Mouse (Mus musculus) lung, adult 18-20 months (tissue): ENCODE results near the gene Itgb6.
A peak's percentile ranks its signal among the peaks of the same experiment; 100 is the strongest.

Source experiments
- DNase-seq, 2 experiments: peaks; one replicate each; pipeline ENCODE4 v3.0.0; 2022; ENCODE audit warnings: mixed read lengths in 2 of 2

The Itgb6 gene

GRCm38 (mm10) chr2:60711098-60711880 lies 11.2 kb downstream of the Itgb6 start:
- DNase-seq, result no peak

- no peak for DNase-seq
These were observed 12.1 kb downstream of the Itgb6 start for GRCm38 (mm10) chr2:60710317-60710716.

- no peak for DNase-seq
These were observed 13.8 kb downstream of the Itgb6 start for GRCm38 (mm10) chr2:60708671-60709070.

GRCm38 (mm10) chr2:60706866-60707265 lies 15.6 kb downstream of the Itgb6 start:
- DNase-seq, result no peak

GRCm38 (mm10) chr2:60705426-60705825 lies 17.0 kb downstream of the Itgb6 start:
- no peak for DNase-seq

GRCm38 (mm10) chr2:60703315-60703714 lies 19.1 kb downstream of the Itgb6 start:
- DNase-seq, result peak; percentile 81 to 90

GRCm38 (mm10) chr2:60700956-60701355 lies 21.5 kb downstream of the Itgb6 start:
- no peak for DNase-seq

GRCm38 (mm10) chr2:60700013-60700412 lies 22.4 kb downstream of the Itgb6 start:
- DNase-seq, result no peak

- no peak for DNase-seq
These were observed 22.9 kb downstream of the Itgb6 start for GRCm38 (mm10) chr2:60699591-60699990.

- DNase-seq, result peak; percentile 67 to 72
These were observed 24.3 kb downstream of the Itgb6 start for GRCm38 (mm10) chr2:60698155-60698554.

- DNase-seq, result no peak
These were observed 24.9 kb downstream of the Itgb6 start for GRCm38 (mm10) chr2:60697530-60697929.

GRCm38 (mm10) chr2:60696559-60696958 lies 25.9 kb downstream of the Itgb6 start:
- DNase-seq, result no peak

- no peak for DNase-seq
These were observed 26.7 kb downstream of the Itgb6 start for GRCm38 (mm10) chr2:60695706-60696105.

- peak; percentile 74 to 78 for DNase-seq
These were observed 27.9 kb downstream of the Itgb6 start for GRCm38 (mm10) chr2:60694563-60694962.

GRCm38 (mm10) chr2:60692239-60692638 lies 30.2 kb downstream of the Itgb6 start:
- DNase-seq, result peak; percentile 75

GRCm38 (mm10) chr2:60690212-60690611 lies 32.2 kb downstream of the Itgb6 start:
- DNase-seq, result no peak

GRCm38 (mm10) chr2:60688944-60689615 lies 33.4 kb downstream of the Itgb6 start:
- DNase-seq, result peak; percentile 87 to 89

- no peak for DNase-seq
These were observed 34.3 kb downstream of the Itgb6 start for GRCm38 (mm10) chr2:60688150-60688549.

- no peak for DNase-seq
These were observed 36.5 kb downstream of the Itgb6 start for GRCm38 (mm10) chr2:60685973-60686372.

- no peak for DNase-seq
These were observed 38.3 kb downstream of the Itgb6 start for GRCm38 (mm10) chr2:60684168-60684567.

GRCm38 (mm10) chr2:60682554-60682953 lies 39.9 kb downstream of the Itgb6 start:
- DNase-seq, result no peak

GRCm38 (mm10) chr2:60674413-60674812 lies 48.0 kb downstream of the Itgb6 start:
- DNase-seq, result no peak

GRCm38 (mm10) chr2:60672973-60673954 lies 49.2 kb downstream of the Itgb6 start:
- DNase-seq, result peak in 1 of 2 experiments; percentile 43
